Mouse (Mus musculus): Measurements from ENCODE around the gene Eml6. TPM values are rescaled to one million over a fixed set of nuclear protein-coding genes. Genes with fewer than 3 reads are reported as not detected.

Eml6 gene
- polyA plus RNA-seq (2014; fragmentation: Illumina TruSeq; extraction: RNeasy Lipid Tissue Mini Kit (QIAGEN cat#74804); ENCODE audit: low read depth, low replicate concordance): 4.6 TPM

DNA sequence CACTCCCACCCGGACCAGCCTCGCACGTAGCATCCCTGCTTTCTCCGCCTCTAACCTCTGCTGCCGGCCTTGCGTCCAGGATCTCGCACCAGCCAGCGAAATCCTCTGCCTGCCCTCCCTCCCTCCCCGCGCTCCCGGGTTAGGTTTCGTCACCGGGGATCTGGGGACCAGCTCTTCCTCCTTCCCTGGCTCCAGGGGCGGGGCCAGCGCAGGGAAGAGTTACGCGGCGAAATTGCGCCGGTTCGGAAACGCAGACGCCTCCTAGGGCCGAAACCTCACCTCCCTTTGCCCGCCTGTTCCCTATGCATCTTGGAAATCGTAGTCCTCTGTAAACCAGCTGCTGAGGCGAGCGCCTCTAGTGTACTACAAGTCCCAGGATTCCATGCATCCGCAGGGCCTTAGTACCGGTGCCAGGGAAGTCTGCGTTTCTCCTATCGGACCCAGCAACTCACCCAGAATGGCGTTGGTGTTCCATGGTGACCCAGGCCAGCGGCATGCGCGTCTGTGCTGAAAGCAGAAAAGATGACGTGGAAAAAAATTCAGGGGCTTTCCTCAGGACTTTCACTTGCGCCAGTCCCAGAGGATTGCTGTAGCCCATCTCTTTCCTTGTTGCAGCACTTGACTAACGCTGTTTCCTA is at the start of gene Eml6:
Gene Eml6, minus strand, starts transcription at position 199 of the 638 bp plus-strand sequence.

DNA sequence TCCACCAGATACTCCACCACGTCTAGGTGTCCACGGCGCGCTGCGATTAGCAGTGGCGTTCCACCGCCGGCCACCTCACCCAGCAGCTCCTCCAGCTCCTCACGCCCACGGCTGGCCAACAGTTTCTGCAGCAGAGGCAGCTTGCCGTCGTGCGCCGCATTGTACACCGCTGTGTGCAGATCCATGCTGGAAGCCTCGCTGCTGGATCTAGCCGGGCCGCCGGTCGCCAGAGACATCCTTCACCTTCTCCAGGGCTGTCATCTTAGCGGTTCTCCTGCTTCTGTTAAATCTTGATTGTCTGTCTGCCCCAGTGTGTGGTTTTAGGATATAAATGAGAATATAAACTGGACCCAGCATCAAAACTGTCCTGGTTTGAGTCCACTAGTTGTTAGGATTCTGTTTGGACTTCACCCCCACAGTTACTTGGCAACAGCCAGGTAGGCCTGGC is 200.5 kb downstream of the Eml6 start, which contains the start of gene 4931440F15Rik:
Gene 4931440F15Rik, minus strand, starts transcription at position 398 of the 448 bp plus-strand sequence.

Other genes with a start within 250 kb of the Eml6 start
- gene 4931440F15Rik, start 200.4 kb downstream of the Eml6 start, polyA plus RNA-seq (2014; fragmentation: Illumina TruSeq; extraction: RNeasy Lipid Tissue Mini Kit (QIAGEN cat#74804); ENCODE audit: low read depth, low replicate concordance): not detected
- 257 TPM for gene Sptbn1, start 242.1 kb upstream of the Eml6 start, polyA plus RNA-seq (2014; fragmentation: Illumina TruSeq; extraction: RNeasy Lipid Tissue Mini Kit (QIAGEN cat#74804); ENCODE audit: low read depth, low replicate concordance)

All from kidney, adult 10 weeks (tissue).